Mouse (Mus musculus) midbrain, embryonic 16.5 days (tissue): ENCODE measurements around the gene Anxa8. TPM values are rescaled to one million over a fixed set of nuclear protein-coding genes. Genes with fewer than 3 reads are reported as not detected.

ENCODE experiments used
- ATAC-seq: fragments of 200-750 bp; cut with Nextera tagmentation; 2 replicates; pipeline ENCODE4 v1.8.0; 2017; ENCODE audit warnings: moderate TSS enrichment
- H3K27ac ChIP-seq: fragments of 300-500 bp; sonication (generic); 2 replicates; pipeline ENCODE4 v1.5.1; 2014; ENCODE audit warnings: mild to moderate bottlenecking, low read length, mixed read lengths
- H3K27me3 ChIP-seq: fragments of 300-500 bp; sonication (generic); 2 replicates; pipeline ENCODE4 v1.6.1; 2014; ENCODE audit warnings: low read depth, low read length, mixed read lengths; ENCODE audit not compliant: control insufficient read depth, insufficient read depth
- H3K36me3 ChIP-seq: fragments of 300-500 bp; sonication (generic); 2 replicates; pipeline ENCODE4 v1.6.1; 2014; ENCODE audit warnings: mild to moderate bottlenecking, low read length, moderate library complexity, mixed read lengths; ENCODE audit not compliant: control insufficient read depth, insufficient read depth
- H3K4me1 ChIP-seq: fragments of 300-500 bp; sonication (generic); 2 replicates; pipeline ENCODE4 v1.6.1; 2014; ENCODE audit warnings: mild to moderate bottlenecking, low read length, mixed read lengths; ENCODE audit not compliant: control insufficient read depth, insufficient read depth
- H3K4me2 ChIP-seq: fragments of 300-500 bp; sonication (generic); 2 replicates; pipeline ENCODE4 v1.6.1; 2014; ENCODE audit warnings: mild to moderate bottlenecking, low read length, mixed read lengths
- H3K4me3 ChIP-seq: fragments of 300-500 bp; sonication (generic); 2 replicates; pipeline ENCODE4 v1.5.1; 2014; ENCODE audit warnings: low read depth, mild to moderate bottlenecking, low read length, moderate library complexity, mixed read lengths
- H3K9ac ChIP-seq: fragments of 300-500 bp; sonication (generic); 2 replicates; pipeline ENCODE4 v1.6.1; 2014; ENCODE audit warnings: low read depth, low read length, mixed read lengths
- H3K9me3 ChIP-seq: fragments of 300-500 bp; sonication (generic); replicated peaks from 2 replicates; pipeline ENCODE4 v1.6.1; 2014; ENCODE audit warnings: mild to moderate bottlenecking, low read length, mixed read lengths; ENCODE audit not compliant: control insufficient read depth, poor library complexity, severe bottlenecking
- WGBS: fragments of 180-500 bp; shearing (Covaris S2); extraction: QIAGEN DNeasy Blood & Tissue Kit; methylation state at CpG from one replicate; pipeline ENCODE4 v1.1.7; 2014; 5-methylcytosine and 5-hydroxymethylcytosine counted together
- polyA plus RNA-seq: library from polyadenylated mRNA; unstranded; fragments of >200 nt; fragmentation: Nextera tagmentation; extraction: Ambion mirVana; gene quantifications from 2 replicates; pipeline ENCODE4 v1.2.1, GENCODE M21; 2015

Anxa8 gene
- polyA plus RNA-seq, 1 experiment from 2014 or later: 0.24 TPM

GRCm38 (mm10) chr14:34080321-34080997 lies 5.3 kb upstream of the Anxa8 start:
- Histone ChIP-seq H3K27me3 (no peaks in the 10 kb centered on the region), H3K9ac (no peak overlapping the region), H3K4me3 (no peak overlapping the region), H3K4me2 (no peak overlapping the region), H3K4me1 (no peaks in the 10 kb centered on the region), H3K27ac (no peak overlapping the region), H3K9me3 (no peaks in the 10 kb centered on the region), H3K36me3 (no peaks in the 10 kb centered on the region)
- WGBS: 12% methylated on average over 11 of the region's 11 CpGs
- ATAC-seq: peak; percentile 85

GRCm38 (mm10) chr14:34086806-34087205 lies 1.0 kb downstream of the Anxa8 start:
- Histone ChIP-seq H3K4me1 (no peaks in the 10 kb centered on the region), H3K27me3 (no peaks in the 10 kb centered on the region), H3K9ac (no peak overlapping the region), H3K4me2 (no peak overlapping the region), H3K27ac (no peak overlapping the region), H3K36me3 (no peaks in the 10 kb centered on the region), H3K9me3 (no peaks in the 10 kb centered on the region), H3K4me3 (no peak overlapping the region)
- ATAC-seq: no peak
- 76% methylated on average over 3 of the region's 4 CpGs for WGBS

DNA sequence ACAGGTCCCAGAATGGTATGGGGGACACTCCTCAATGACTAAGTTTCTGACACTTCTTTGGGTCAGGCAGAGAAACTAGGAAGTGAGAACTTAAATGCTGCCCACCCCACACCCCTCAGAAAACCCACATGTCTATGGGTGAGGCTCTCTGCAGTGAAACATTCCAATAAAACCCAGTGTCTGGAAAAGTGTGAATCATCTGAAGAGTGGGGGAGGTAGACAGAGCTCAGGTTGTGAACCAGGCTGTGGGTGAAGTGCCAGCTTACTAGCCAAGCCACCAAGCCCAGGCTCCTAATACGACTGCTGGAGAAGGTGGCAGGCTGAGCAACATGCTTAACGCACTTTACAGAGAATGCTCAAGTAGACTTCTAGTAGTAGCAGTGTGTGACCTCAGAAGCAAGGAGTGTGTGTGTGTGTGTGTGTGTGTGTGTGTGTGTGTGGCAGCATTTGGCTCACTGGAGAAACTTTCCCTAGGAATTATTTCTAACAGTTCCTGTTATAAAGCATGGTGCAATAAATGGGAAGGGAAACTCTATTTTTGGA lies 2.1 kb downstream of the Anxa8 start:
- ATAC-seq: no peak
- WGBS: 89% methylated on average over 2 of the region's 2 CpGs

GRCm38 (mm10) chr14:34089796-34090195 lies 4.0 kb downstream of the Anxa8 start:
- Histone ChIP-seq H3K27ac (no peak overlapping the region), H3K36me3 (no peaks in the 10 kb centered on the region), H3K27me3 (no peaks in the 10 kb centered on the region), H3K4me2 (no peak overlapping the region), H3K4me3 (no peak overlapping the region), H3K9me3 (no peaks in the 10 kb centered on the region), H3K4me1 (no peaks in the 10 kb centered on the region), H3K9ac (no peak overlapping the region)
- WGBS: 87% methylated on average over 8 of the region's 8 CpGs
- no peak for ATAC-seq

More for the DNA sequence above, 2.1 kb downstream of the Anxa8 start:
- no peak overlapping the region for H3K27ac ChIP-seq
- H3K9ac ChIP-seq: no peak overlapping the region
- H3K9me3 ChIP-seq: no peaks in the 10 kb centered on the region
- no peaks in the 10 kb centered on the region for H3K36me3 ChIP-seq
- H3K4me1 ChIP-seq: no peaks in the 10 kb centered on the region
- no peak overlapping the region for H3K4me2 ChIP-seq
- no peaks in the 10 kb centered on the region for H3K27me3 ChIP-seq
- H3K4me3 ChIP-seq: no peak overlapping the region

GRCm38 (mm10) chr14:34091475-34091874 lies 5.7 kb downstream of the Anxa8 start:
- no peak overlapping the region for H3K4me2 ChIP-seq
- H3K27ac ChIP-seq: no peak overlapping the region
- no peak overlapping the region for H3K9ac ChIP-seq
- H3K4me3 ChIP-seq: no peak overlapping the region
- H3K27me3 ChIP-seq: no peaks in the 10 kb centered on the region
- no peaks in the 10 kb centered on the region for H3K4me1 ChIP-seq
- no peaks in the 10 kb centered on the region for H3K36me3 ChIP-seq
- H3K9me3 ChIP-seq: no peaks in the 10 kb centered on the region
- no peak for ATAC-seq
- WGBS: 89% methylated on average over 5 of the region's 5 CpGs

- no peak for ATAC-seq
- H3K9ac ChIP-seq: no peak overlapping the region
Observed at GRCm38 (mm10) chr14:34092856-34093255, 7.1 kb downstream of the Anxa8 start.

DNA sequence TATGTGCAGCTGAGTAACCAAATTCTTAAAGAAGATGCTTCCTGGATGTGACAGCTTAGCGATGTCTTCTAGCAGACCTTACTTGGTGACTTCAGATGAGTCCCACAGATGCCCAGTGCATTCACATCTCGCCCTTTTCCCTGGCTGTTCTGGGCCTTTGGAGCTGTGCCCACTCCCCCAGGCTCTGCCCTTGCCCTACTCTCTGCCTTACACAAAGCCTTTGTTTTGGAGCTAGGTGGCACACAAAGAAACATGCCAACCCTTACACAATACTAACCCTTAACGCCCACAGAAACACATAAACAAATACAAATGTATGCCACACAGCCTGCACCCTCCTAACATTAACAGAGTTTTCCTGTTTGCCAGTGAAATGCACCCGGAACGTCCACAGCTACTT lies 10.4 kb downstream of the Anxa8 start:
- no peak for ATAC-seq
- no peaks in the 10 kb centered on the region for H3K27me3 ChIP-seq
- H3K4me3 ChIP-seq: no peak overlapping the region
- H3K9me3 ChIP-seq: no peaks in the 10 kb centered on the region
- H3K9ac ChIP-seq: no peak overlapping the region
- 80% methylated on average over 5 of the region's 5 CpGs for WGBS
- no peak overlapping the region for H3K27ac ChIP-seq
- H3K4me1 ChIP-seq: no peaks in the 10 kb centered on the region
- H3K4me2 ChIP-seq: no peak overlapping the region
- no peaks in the 10 kb centered on the region for H3K36me3 ChIP-seq

More at GRCm38 (mm10) chr14:34092856-34093255, 7.1 kb downstream of the Anxa8 start:
- no peak overlapping the region for H3K27ac ChIP-seq
- H3K36me3 ChIP-seq: no peaks in the 10 kb centered on the region
- H3K27me3 ChIP-seq: no peaks in the 10 kb centered on the region
- H3K4me2 ChIP-seq: no peak overlapping the region
- WGBS: 76% methylated on average over 1 of the region's 1 CpGs
- H3K4me1 ChIP-seq: no peaks in the 10 kb centered on the region
- H3K4me3 ChIP-seq: no peak overlapping the region
- no peaks in the 10 kb centered on the region for H3K9me3 ChIP-seq

DNA sequence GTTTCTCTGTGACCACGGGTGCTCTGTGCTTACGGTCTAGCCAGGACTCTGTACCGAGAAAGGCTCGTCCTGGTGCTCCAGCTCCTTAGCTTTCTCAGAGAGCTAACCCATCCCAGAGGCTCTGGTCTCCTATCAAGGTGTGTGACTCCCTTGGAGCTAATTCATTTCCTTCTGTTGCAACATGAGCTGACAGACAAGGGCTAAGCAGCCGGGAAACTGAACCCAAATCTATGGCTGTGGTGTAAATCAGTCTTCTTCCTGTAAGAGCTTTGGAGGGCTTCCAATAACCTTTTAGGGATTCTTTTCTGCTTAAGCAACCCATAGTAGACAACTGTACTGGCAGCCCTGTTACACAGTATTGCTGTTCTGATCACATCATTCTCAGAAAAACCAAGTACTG lies 16.8 kb downstream of the Anxa8 start, which contains the start of gene A630023A22Rik:
Gene A630023A22Rik (minus strand): TSS at position 154 of the 400 bp plus-strand sequence.
- H3K9me3 ChIP-seq: no peaks in the 10 kb centered on the region
- WGBS: 81% methylated on average over 5 of the region's 5 CpGs
- ATAC-seq: no peak
- H3K36me3 ChIP-seq: no peaks in the 10 kb centered on the region
- no peak within 1 kb of the TSS for H3K27ac ChIP-seq
- H3K4me2 ChIP-seq: no peak within 1 kb of the TSS
- no peaks in the 10 kb centered on the region for H3K4me1 ChIP-seq
- H3K27me3 ChIP-seq: no peaks in the 10 kb centered on the region
- H3K9ac ChIP-seq: no peak within 1 kb of the TSS
- H3K4me3 ChIP-seq: no peak within 1 kb of the TSS

- Histone ChIP-seq H3K4me1 (no peaks in the 10 kb centered on the region), H3K27me3 (no peaks in the 10 kb centered on the region), H3K4me2 (no peak overlapping the region), H3K9ac (no peak overlapping the region), H3K27ac (no peak overlapping the region), H3K9me3 (no peaks in the 10 kb centered on the region), H3K36me3 (no peaks in the 10 kb centered on the region), H3K4me3 (no peak overlapping the region)
- no peak for ATAC-seq
- 84% methylated on average over 3 of the region's 3 CpGs for whole genome bisulfite sequencing
Observed at GRCm38 (mm10) chr14:34103855-34104254, 18.1 kb downstream of the Anxa8 start.
